Mouse (Mus musculus): ENCODE measurements around the gene Swt1. TPM values are rescaled to one million over a fixed set of nuclear protein-coding genes. Genes with fewer than 3 reads are reported as not detected.
A peak's percentile ranks its signal among the peaks of the same experiment; 100 is the strongest.
"Not testable (repeated sequence)": the region's sequence is repeated elsewhere in the genome, so short reads cannot be mapped to it uniquely, and the experiment has no call there.

Swt1 gene
- 1 to 10 TPM; 7.0 to 8.8 TPM for total RNA-seq (2021)

DNA sequence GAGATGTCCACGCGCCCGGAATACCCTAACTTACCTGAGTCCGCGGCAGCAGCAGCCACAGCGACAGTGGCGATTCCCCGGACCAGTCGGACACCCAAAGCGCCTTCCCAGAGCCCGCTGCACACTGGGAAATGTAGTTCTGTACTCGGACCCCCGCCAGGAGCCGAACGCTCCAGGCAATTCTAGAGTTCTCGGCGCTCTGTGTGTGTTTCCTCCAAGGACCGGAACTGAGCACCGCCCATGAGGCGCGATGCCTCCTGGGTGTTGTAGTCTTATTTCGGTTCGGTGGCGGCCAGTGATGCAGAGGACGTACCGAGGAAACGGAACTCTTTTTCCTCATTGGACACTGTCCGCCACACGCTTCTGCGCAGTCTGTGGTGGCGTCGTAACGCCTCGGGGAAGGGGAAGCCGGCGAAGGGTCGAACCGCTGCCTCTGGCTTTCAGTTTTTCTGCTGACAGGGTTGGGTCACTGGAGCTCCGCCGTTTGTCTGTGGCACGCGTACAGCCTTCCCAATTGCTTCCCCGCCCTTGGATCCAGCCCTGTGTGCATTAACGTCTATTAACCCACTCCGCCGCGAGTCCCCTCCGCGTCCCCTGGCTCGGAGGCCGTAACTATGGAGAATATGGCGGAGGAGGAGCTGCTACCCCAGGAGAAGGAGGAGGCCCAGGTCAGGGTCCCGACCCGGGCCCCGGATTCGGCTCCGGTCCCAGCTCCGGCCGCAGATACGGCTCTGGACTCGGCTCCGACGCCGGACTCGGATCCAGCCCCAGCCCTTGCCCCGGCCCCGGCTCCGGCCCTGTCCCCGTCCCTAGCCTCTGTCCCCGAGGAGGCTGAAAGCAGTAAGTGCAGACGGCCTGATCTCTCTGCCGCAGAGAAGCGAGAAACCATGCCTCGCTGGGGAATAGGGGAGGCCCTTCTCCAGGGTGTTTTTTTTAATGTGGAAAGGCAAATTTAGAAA lies at the start of gene Swt1, which contains the start of gene Trmt1l:
Swt1 (minus strand) TSS at position 193 of the 959 bp plus-strand sequence.
Trmt1l (plus strand) TSS at position 280 of the 959 bp plus-strand sequence.
- intact Hi-C loops (cut with DNase I): loop anchor here (5.0 kb wide), 1 partner anchor 1036 kb away; the partner anchor contains the start of genes Odr4 and Tpr
- DNase-seq: peak; percentile 97

- DNase-seq; intact Hi-C loops (cut with DNase I): not testable (repeated sequence)
Observed at GRCm38 (mm10) chr1:151472386-151472785, 44.1 kb upstream of the Swt1 start.

GRCm38 (mm10) chr1:151471429-151471828 lies 43.2 kb upstream of the Swt1 start:
- intact Hi-C loops (cut with DNase I): no loop called here
- DNase-seq: no peak

DNA sequence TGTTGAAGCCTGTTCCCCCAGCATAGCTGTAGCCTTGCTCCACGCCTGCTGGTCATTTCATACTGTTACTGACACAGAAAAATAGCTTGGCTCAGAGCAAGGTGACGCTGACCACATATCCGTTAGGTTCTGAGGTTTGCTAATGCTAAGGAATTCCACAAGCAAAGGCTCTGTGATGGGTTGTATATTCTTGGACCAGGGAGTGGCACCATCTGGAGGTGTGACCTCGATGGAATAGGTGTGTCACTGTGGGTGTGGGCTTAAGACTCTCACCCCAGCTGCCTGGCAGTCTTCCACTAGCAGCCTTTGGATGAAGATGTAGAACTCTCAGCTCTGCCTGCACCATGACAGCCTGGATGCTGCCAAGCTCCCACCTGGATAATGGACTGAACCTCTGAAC lies 38.3 kb upstream of the Swt1 start:
- DNase-seq: no peak
- intact Hi-C loops (cut with DNase I): no loop called here

DNA sequence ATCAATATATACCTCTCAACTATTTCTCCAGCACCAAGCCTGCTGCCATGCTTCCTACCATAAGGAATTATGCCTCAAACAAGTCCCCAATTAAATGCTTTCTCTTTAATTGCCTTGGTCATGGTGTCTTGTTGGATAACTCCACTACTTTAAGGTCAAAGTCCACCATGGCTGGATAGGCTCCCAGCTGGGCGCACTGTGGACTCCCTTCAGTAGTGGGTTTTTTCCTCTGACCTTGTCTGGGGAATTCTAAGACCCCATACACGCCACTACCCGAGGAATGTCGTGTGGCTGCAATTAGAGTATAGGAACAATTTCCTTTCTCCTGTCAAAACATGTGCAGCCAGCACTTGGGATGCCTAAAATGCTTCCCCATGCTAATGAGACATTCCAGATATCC lies 36.7 kb upstream of the Swt1 start:
- DNase-seq: no peak
- intact Hi-C loops (cut with DNase I): loop anchor here (5.0 kb wide), 1 partner anchor 242 kb away; no protein-coding TSS in a partner anchor

GRCm38 (mm10) chr1:151461265-151461664 lies 33.0 kb upstream of the Swt1 start:
- intact Hi-C loops (cut with DNase I): loop anchor here (5.0 kb wide), 1 partner anchor 246 kb away; no protein-coding TSS in a partner anchor
- DNase-seq: no peak

DNA sequence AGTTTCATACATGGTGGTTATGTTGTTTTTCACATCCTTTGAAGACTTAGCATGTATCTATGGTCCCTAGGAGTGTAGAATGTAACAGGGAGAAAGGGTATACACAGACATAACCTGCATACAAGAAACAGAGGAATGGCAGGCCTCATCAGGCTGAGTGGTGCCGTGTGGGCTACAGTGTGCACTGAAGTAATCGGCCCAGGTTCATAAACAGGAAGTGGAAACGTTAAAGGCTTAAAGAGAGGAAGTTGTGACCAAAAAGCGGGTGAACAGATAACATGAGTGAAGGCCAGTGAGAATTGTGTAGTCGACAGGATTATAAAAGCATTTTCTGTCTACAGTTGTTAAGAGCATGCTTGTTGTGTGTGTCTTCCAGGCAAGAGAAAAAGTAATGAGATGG lies 28.8 kb upstream of the Swt1 start:
- no peak for DNase-seq
- intact Hi-C loops (cut with DNase I): no loop called here

- DNase-seq: no peak
- intact Hi-C loops (cut with DNase I): no loop called here
Observed at GRCm38 (mm10) chr1:151451946-151452345, 23.7 kb upstream of the Swt1 start.

- intact Hi-C loops (cut with DNase I): no loop called here
- no peak for DNase-seq
Observed at GRCm38 (mm10) chr1:151450851-151451250, 22.6 kb upstream of the Swt1 start.

DNA sequence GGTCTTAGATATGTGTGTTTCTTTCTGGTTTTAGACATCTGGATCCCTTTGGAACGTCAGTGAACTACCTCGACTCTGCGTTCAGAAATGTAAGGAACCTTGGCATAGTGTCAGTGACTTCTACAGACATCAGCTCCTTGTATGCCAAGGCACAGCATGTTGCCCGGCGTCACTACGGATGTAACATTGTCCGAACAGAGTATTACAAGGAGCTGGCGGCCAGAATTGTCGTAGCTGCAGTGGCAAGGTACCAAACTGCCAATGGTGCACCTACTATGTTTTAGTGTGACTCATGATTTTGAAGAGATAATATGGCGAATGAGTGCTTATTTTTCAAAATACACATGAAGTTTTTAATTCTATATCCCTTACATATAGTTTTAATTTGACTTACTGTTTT lies 21.6 kb upstream of the Swt1 start:
- intact Hi-C loops (cut with DNase I): no loop called here

DNA sequence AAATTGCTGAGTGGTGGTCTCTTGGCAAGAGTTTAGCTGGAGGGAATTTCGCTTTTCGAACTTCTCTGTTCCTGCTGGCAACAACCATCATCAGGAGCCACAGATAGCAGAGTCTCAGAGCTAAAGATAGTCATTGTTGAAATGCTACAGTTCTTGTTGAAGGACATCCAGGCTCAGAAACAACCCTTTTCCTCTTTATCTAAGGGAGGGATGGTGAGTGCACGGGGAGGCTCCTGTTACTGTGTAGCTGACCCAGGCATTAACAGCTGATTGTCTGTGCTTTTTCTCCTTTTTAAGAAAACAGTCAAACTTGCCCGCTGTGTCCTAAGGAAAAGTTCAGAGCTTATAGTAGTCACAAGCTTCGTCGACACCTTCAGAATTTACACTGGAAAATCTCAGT lies 7.2 kb upstream of the Swt1 start:
- DNase-seq: no peak
- intact Hi-C loops (cut with DNase I): no loop called here

More for the DNA sequence above, 21.6 kb upstream of the Swt1 start:
- no peak for DNase-seq

- intact Hi-C loops (cut with DNase I): loop anchor here (5.0 kb wide), 1 partner anchor 1037 kb away; the partner anchor contains the start of genes Odr4 and Tpr
- DNase-seq: no peak
Observed at GRCm38 (mm10) chr1:151429316-151429715, 1.1 kb upstream of the Swt1 start.

GRCm38 (mm10) chr1:151427888-151428262 lies 380 bp downstream of the Swt1 start:
- intact Hi-C loops (cut with DNase I): loop anchor here (5.0 kb wide), 1 partner anchor 1036 kb away; the partner anchor contains the start of genes Odr4 and Tpr
- DNase-seq: no peak

- DNase-seq: no peak
- intact Hi-C loops (cut with DNase I): loop anchor here (5.0 kb wide), 1 partner anchor 1035 kb away; the partner anchor contains the start of genes Odr4 and Tpr
Observed at GRCm38 (mm10) chr1:151426947-151427600, 1.2 kb downstream of the Swt1 start.

- DNase-seq: no peak
- intact Hi-C loops (cut with DNase I): no loop called here
Observed at GRCm38 (mm10) chr1:151422178-151422577, 6.1 kb downstream of the Swt1 start.

DNA sequence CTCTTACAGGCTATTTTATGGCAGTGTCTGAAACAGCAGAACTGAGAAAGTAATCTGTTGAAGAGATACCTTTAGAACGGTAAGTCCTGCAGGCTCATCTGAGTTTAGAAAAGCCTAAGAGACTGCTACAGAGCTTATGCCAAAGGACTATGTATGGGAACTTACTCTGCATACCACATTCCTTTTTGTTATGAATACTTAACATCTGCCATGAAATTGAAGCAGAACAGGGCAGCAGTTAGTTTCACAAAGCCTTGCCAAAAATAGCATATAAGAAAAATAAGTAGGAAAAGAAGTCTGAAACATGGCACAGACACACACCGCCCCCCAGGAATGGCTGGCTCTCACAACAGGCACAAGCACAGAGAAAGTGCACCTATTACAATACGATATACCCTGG lies 18.4 kb downstream of the Swt1 start:
- intact Hi-C loops (cut with DNase I): no loop called here
- DNase-seq: no peak

GRCm38 (mm10) chr1:151390029-151390428 lies 38.2 kb downstream of the Swt1 start:
- intact Hi-C loops (cut with DNase I): loop anchor here (2.0 kb wide), 1 partner anchor 355 kb away; no protein-coding TSS in a partner anchor
- peak in 1 of 2 experiments; percentile 25 for DNase-seq

DNA sequence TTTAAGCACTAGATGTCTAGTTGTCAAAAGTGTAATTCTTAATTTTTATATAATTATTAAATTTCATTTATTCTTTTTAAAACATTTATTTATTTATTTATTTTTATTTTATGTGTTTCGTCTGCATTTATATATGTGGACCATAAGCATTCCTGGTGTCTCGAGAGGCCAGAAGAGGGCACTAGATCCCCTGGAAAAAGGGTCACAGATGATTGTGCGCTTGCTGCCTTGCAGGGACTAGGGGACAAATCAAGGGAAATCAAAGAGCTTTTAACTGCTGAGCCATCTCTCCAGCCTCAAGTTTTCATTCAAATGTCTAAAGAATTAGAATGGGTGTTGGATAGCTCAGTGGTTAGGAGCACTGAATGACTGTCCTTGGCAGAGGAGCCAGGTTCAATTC lies 50.9 kb downstream of the Swt1 start:
- intact Hi-C loops (cut with DNase I): no loop called here
- no peak for DNase-seq

- no peak for DNase-seq
- intact Hi-C loops (cut with DNase I): no loop called here
Observed at GRCm38 (mm10) chr1:151372823-151373222, 55.4 kb downstream of the Swt1 start.

- DNase-seq: no peak
- intact Hi-C loops (cut with DNase I): no loop called here
Observed at GRCm38 (mm10) chr1:151371543-151371942, 56.7 kb downstream of the Swt1 start.

GRCm38 (mm10) chr1:151370573-151370972 lies 57.7 kb downstream of the Swt1 start:
- DNase-seq: no peak
- intact Hi-C loops (cut with DNase I): no loop called here
